Mouse (Mus musculus) lung, adult 2 months (tissue): ENCODE results near the gene Tet1.

ENCODE experiments used
- CTCF ChIP-seq: fragments of 200-500 bp; IDR thresholded peaks from 2 replicates; pipeline ENCODE4 v1.5.1; 2011; ENCODE audit warnings: mild to moderate bottlenecking, low read length, control low read depth; ENCODE audit not compliant: insufficient read depth
- POLR2A ChIP-seq: fragments of 200-500 bp; IDR thresholded peaks from 2 replicates; pipeline ENCODE4 v1.6.1; 2011; ENCODE audit warnings: low read depth, mild to moderate bottlenecking, control low read depth, low read length, borderline replicate concordance; ENCODE audit errors: extremely low read depth

GRCm38 (mm10) chr10:62885969-62886798 is 22.6 kb downstream of the Tet1 start:
- TF ChIP-seq CTCF (no peak), POLR2A (no peak)
